Mouse (Mus musculus) brain, adult 2 months (tissue): ENCODE results near the gene Cutc.

Experiments
- DNase-seq: peaks from one replicate; pipeline ENCODE4 v3.0.0; 2011; ENCODE audit warnings: low read depth, low spot score

The Cutc gene

DNA sequence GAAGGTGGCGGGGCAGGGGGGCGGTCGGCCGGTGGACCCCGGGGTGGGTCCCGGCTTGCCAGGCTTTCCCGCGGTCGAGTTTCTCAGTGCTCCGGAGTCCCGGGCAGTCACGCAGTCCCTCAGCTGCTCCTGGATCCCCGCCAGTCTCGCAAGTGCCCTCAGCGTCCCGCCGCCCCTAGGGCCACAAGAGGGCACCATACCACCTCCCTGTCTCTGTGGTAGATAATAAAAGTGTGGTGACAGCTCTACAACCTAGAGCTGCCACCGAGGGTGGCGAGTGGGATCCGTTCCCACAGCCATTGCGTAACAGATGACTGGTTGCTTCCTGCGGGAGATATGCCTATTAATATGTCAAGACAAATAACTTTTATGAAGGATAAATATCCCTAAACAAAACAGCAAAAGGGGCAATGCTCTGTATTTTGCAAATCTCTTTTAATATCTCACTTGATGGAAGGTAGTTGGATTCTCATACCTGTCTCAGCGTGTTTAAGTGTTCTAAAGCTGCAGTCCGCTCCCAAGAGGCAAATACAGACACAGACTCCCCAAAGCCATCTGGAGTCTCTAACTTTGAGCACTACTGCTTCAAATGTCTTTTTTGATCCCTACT, 535 bp downstream of the Cutc start:
- peak; percentile 92 for DNase-seq

DNA sequence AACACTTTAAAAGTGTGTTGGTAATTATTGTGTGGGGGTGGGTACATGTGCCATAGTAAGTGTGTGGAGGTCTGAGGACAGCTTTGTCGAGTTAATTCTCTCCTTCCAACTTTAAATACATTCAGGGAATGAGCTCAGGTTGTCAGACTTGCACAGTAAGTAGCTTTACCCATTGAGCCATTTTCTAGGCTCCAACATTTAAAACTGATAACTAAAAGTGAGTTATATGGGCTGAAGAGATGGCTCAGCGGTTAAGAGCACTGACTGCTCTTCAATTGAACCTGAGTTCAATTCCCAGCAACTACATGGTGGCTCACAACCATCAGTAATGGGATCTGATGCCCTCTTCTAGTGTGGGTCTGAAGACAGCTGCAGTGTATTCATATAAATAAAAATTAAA, 1.4 kb downstream of the Cutc start:
- no peak for DNase-seq

DNA sequence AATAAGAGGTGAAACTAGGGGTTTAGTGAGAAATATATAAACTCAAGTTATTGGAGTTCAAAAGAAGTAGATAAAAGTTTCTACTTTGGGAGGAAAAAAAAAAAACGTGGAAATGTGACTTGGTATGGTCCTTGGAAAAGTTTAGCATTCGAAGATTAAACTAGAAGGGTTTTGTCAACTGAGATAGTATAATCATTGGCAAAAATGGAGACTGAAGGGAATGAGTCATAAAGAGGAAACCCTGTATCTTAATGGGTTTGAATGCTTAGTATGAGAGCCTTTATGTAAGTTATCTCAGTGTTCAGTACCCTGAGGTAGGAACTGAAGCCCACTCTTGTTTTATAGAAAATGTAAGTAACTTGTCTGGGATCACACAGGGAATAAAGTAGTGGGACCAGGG, 2.1 kb downstream of the Cutc start:
- no peak for DNase-seq

DNA sequence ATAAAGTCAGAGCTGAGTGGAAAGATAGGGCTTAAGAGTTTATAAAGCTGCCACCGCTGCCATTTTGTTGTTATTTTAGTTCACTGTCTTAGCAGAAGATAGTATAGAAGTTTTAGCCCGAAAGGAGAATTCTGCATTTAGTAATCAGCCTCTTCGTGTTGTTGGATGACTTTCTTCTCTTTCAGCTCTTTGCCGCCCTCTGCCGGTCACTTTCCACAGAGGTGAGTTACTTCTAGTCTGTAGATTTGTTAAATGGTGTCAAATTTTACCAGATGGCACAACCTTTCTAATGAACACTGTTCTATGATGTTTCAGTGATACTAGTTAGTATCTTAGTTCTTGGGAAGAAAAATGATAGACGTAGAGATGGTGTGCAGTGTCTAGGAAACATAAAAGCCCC, 7.7 kb downstream of the Cutc start:
- peak; percentile 88 for DNase-seq

DNA sequence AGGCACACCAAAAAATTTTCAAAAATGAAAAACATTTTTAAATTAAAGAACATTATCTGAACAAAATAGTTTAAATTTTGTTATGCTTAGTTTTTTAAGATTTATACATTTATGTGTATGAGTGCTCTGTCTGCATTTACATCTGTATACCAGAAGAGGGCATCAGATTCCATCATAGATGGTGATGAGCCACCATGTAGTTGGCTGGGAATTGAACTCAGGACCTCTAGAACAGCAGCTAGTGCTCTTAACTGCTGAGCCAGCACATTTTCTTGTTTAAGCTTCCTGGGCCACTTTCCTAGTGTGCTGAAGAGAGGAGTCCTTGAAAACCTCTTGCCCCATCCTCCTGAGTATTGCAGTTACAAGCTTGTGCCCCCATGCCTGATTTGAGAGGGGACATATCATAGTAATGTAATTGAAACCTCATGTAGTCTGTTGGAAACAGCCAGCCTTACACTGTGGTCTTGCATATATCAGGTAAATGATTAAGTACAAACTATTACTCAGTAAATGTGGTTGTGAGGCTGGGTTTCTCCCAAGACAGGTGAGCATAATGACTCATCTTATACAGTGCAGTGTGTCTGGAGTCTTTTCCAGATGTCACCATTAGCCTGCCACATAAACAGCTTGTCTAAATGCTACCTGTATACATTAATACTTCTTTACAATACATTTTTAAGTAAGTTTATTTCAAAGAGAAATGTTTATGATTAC, 8.9 kb downstream of the Cutc start:
- DNase-seq = no peak

DNA sequence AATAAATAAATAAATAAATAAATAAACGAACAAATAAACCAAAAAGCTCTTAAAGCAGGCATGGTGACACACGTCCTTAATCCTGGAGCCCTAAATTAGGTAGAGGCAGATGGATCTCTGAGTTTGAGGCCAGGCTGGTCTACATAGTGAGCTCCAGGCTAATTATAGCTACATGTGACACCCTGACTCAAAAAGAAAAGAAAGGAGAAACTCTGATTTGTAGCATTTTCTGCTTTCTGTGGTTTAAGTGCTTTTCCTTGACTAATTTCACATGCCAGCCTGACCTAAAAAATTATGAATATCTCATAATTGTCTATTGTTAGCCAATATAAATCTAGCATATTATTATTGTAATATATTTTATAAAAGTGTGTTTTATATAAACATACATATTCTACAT, 9.6 kb downstream of the Cutc start:
- DNase-seq = no peak

DNA sequence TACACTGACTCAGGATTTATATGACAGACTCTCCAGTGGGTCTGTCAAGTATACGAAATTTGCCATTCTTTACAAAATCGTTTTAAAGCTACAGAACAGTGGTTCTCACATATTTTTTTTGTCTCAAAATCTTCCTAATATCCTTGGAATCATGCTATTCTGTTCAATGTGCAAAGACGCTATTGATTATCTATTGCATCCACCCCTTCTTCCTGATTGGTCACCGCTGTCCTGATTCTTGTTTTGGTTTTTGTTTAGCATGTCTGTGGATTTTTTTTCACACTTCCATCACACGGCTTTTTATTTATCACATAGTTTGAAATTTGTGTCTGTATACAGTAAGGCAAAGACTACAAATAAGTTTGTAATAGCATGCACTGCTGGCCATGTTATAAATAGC, 13.7 kb downstream of the Cutc start:
- DNase-seq = no peak

DNA sequence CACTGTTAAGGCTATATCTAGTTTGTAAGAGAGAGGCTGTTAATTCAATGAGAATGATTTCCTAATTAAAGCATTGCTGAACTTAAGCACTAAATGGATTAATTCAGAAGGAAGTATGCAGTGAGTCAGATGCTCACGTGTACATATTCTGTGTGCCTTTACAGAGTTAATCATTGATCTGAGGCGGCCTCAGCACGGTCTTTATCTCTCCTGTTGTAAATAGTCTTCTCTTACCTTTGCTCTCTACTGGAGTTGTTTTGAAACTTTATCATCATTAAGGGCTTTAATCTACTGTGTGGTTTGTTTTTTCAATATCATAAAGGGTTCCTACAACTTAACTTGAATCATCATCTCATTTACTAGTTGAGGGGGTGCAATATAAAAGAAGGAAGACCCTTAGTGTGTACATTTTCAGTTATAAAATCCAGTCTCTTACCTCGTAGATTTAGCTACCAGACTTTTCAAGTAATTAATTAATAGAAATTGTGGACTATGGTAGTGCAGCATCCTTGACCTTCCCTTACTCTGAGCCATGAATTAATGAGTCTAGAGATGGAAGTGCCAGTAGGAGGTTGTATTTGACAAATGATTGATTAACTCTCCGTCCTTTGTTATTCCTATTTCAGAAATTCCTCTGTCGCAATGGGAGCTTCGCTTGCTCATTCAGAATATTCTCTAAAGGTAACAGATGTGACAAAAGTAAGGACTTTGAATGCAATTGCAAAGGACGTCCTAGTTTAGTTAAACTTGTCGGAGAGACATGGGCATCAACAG, 14.9 kb downstream of the Cutc start:
- no peak for DNase-seq

DNA sequence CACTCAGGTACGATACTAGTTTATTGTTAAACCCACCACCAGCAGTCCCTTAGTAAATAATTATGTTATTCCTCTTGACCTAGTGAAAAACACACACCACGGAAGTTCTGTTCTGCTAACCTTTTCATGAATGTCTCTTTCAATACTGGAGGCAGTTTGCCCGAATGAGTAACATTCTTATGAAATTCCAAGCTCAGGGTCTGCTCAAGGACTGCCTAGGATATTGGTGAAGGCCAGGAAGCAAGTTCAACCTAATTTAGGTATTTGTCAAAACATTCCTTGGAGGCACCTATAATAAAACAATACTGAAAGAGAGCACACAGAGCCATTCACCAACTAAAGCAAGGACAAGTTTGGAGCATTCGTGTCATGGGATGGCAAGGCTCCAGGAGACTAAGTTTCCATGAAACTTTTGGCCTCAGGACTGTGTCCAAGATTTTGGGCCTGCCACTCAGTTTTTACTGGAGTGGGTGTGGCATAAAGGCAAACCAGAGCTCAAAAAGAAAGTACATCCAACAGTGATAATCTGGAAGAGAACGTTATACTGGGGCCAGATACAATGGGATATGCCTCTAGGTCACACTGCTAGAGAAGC, 16.7 kb downstream of the Cutc start:
- no peak for DNase-seq

DNA sequence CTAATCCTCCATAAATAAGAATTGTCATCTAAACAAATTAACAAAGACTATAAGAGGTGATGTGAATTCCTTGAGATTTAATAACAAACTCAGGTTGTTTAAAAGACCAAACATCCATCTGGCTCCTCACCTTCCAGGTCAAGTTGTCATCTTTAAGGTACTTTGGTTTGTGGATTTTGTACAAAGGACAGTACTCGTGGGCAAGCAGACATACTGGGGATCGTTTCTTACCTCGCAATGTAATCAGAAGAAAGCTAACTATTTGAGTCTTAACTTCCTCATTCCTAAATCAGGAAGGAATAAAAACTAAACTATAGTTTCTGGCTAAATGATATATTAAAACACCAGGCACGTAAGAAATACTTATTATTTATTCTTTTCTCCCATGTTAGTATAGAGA, 17.8 kb downstream of the Cutc start:
- no peak for DNase-seq

DNA sequence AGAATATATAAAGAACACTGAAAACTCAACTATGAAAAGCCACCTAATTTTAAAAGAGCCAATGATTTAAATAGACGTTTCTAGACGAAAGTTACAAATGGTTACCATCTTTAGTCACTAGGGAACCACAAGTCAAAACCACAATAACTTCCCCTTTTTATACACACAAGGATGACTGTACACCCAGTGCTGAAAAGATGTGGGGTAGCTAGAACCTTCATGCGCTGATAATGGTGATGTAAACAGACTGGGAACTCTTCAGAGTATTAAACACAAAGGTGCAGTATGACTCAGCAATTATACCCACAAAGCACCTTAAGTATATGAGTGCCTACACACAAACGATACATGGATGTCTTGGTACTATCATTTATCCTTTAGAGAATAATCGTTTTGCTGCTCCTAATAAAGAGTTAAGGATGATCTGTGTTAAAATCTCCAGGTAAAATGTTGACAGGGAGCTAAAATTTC, 18.7 kb downstream of the Cutc start:
- no peak for DNase-seq

DNA sequence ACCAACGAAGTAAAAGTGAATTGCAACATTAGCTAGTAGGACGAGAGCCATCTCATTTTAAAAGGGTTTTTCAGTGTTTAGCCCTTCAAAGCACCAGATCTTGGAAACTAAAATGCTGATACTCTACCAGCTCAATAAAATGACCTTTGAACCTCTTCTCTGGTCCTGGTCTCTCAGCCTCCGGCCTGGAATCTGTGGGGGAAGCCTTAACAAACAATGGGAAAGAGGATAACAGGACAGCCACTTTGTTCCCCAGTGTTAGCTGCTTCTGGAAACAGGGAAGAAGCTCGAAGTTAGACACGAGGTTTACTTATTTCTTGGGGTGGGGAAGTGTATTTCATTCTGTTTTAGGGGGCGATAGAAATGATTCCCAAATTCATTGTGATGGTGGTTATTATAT, 19.5 kb downstream of the Cutc start:
- DNase-seq = no peak

DNA sequence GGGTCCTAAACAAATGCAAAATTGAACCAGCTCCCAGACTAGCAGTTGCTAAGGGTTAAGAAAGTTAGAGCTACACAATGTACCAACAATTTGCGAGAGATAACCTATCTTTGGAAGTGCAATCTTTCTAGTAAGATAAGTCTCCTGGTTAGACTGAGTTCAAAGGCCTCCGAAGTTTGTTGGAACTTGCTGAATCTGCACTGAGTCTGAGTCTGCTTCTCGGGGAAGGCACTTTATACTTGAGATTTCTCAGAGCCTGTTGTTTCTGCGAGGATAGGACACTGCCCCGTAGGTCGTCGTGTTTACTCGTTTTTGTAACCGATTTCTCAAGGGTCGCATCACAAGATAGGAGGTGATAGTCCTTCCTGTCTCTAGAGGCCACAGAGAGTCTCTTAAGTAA, 22.6 kb downstream of the Cutc start:
- DNase-seq = no peak

DNA sequence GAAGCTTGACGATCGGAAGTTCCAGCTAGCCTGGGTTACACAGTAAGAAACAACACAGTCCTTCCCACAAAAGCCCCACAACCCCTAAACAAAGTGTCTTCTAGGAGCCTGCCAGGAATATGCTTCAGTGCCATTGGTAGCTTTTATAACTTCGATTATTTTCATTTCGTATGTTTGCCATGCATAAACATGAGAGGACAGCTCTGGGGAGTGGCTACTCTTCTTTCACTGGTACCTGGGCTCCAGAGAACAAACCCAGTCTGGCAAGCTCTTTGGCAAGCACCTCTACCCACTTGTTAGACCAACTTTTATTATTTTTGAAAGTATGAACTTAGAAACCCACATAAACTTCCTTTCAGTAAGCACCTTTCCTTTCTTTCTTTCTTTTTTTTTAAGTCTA, 23.8 kb downstream of the Cutc start:
- DNase-seq = no peak

DNA sequence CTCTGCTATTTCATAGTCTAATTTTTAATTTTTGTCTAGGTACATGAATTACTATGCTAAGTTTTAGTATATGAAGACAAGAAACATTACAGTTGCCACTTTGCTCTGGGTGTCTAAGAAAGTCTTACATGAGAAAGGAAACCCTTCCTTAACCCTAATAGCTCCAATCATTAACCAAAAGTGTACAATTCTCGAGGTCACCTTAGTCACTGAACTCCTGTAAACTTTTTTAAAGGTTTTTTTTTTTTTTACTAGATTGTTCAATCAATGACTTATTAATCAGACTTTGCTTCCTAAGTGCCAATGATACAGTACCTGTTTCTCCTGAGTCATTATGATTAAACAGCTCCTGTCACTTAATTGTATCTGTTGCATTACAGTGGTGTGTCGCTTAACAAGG, 24.5 kb downstream of the Cutc start:
- no peak for DNase-seq

DNA sequence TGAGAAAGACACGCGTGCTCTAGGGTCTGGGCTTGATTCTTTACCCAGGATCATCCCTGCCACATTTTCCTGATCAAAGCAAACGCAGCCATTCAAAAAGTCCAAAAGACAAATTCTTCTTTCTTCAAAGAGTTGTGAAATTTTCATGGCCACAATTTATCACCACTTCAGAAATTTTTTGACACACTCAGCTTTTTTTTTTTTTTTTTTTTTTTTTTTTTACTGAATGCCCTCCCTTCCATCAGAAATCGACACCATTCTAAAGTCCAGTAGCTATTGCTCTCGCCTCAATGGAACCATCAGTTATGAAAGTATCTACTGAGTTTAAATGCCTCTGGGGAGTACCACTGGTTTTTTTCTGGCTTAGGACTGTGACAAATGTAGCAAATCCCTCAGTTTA, 27.6 kb downstream of the Cutc start:
- DNase-seq = no peak

DNA sequence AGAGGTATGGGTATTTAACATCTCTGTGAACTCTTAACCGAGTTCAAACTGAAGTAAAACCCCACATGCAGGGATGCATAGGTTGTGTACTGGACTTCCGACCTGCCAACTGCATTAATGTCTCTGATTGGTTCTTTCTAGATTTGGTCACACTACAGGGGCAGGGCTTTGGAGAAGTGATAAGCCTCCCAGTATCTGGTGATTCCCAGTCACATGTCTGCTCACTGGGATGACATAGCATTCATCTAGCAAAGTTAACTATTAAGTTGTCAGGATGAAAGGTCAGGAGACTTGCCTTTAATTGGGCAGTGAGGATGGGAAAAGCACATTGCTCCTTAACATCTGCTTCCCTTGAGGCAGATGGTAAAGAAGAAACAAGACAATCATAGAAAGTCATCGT, 29.2 kb downstream of the Cutc start, which contains the start of gene Abcc2:
TSS of gene Abcc2 (plus strand) at position 213 of the 400 bp plus-strand sequence.
- no peak for DNase-seq

DNA sequence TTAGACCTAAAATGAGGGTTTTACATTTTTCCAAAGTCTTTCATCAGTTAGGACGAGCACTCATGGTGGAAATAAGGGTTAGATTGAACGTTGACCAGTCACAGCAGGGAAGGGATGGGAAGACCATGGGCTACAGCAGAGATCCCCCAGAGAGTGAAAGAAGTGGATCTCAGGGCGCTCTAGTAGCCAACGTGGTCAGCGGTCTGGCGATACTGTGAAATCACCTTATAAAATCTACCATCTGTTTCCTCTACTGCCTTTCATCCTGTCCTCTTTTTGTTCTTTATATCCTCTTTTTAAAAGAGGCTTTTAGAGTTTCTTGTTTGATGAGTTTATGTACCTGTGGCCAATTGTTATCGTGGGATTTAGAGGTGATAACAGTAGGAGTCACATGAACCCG, 32.0 kb downstream of the Cutc start:
- no peak for DNase-seq

DNA sequence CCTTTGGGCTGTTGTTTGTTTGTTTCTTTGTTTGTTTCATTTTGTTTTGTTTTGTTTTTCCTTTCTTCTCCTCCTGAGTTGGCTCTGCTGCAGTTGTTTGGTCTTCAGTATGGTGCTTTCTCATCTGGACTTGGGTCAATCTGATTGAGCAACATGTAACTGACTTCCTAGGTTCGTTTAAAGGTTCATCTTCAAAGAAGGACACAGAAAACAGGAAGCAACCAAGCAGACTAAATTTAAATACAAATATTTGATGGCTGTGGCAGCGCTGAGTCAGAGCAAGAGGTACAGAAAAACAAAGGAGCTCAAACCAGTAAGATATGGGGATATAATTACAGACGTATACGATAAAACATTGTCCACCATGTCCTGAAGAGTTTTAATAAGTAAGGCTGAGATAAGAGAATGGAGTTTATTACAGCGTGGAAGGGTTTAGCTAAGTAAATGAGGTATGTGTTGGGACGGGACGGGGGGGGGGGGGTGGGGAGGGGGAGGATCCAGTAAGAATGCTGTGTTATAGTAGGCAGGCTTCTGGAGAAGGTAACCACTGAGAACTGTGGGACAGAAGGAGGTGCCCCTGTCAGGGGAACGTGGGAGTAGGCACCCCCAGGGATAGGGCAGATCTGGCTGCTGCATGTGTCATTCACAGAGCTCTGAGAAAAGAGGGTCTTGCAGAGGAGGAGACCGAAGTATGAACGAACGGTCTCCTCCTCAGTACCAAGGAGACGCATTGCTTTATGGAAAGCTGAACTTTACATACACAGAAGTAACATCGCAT, 33.6 kb downstream of the Cutc start:
- DNase-seq = no peak

DNA sequence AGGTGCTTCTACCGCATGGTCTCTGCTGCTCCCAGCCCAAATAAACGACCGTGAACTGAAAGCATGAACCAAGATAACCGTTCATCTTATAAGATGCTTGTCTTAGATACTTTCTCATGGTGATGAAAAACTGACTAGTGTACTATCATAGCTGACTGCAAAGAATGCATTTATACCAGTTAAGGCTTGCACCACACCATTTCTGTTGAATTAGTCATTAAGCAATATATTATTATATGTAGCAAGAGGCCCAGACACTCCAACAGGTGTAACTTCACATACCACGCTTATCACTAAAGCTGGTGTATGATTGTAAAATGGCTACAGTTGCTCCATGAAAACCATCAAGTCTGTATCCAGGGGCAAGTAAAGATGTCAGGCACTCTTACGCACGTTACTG, 37.0 kb downstream of the Cutc start:
- no peak for DNase-seq

DNA sequence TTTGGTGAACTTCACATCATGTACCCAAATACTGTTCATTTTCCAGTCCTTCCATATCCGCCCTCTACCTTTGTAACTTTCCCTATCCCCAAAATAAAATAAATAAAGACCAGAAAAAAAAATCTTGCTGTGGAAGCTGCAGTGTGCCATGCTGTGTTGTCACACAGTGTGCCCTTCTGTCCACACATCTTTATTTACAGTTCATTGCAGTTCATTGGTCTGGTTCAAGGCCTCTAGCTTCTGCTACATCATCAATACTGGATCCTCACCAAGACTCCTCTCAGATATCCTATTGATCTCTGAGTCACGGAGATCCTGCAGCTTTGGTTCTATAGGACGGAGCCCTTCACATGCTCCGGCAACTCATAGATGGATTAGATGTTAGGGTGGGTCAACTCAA, 39.7 kb downstream of the Cutc start:
- DNase-seq = no peak

DNA sequence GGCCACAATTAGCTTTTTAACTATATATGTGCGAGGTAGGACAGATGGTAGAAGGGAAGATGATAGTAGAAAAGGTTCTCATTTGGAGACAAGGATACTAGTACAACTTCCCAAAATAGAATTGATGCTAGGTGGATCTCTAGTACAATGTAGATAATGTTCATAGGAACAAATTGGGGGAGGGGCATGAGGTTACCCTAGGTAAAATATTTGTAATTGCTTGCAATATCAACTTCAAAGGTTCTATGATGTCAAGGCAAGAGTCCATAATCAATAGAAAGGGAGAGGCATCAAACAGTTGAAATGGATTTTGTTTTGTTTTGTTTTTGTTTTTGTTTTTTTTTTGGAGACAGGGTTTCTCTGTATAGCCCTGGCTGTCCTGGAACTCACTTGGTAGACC, 41.2 kb downstream of the Cutc start:
- DNase-seq = no peak
